Mouse (Mus musculus) induced T-regulatory cell, adult 2 months (primary cell): ENCODE measurements around the gene Ednra.

Experiments used
- DNase-seq: peaks from one replicate; pipeline ENCODE4 v3.0.0-alpha.2; 2012; ENCODE audit warnings: low read depth

The Ednra gene

GRCm38 (mm10) chr8:77724046-77724930, at the start of gene Ednra:
Gene Ednra, minus strand, starts transcription at chr8:77724464.
- DNase-seq = no peak

GRCm38 (mm10) chr8:77773831-77774230, 49.6 kb upstream of the Ednra start:
- no peak for DNase-seq

GRCm38 (mm10) chr8:77773256-77773655, 49.0 kb upstream of the Ednra start:
- DNase-seq = peak; percentile 5

DNA sequence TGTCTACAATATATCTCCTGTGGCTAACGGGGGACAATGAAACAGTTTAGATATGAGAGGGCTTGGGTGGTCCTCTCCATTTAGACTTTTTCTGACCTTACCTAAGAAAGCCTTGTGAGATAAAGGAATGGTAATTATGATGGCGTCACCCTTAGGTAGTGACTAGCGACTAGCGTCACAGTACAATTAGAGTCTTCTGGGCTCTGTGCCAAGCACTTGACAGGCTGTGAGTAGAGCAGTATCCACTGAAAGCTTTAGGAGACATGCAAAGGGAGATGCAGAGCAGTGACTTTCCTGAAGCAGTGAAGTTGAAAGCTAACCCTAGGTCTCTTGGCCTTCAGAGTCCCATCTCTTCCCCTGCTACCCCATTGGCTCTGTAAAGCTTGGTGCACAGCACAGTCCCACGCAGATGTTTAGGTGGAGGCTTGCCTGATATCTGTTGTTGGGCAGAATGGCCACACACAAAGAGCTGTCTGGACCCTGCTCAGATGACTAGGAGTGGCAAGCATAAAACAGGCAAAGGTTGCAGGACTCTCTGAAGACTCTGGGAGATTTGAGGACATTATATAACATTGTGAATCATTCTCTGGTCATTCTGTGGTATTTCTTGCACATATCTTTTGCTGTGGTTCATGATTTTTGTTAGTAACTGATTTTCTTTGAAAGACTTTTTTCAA, 48.1 kb upstream of the Ednra start:
- DNase-seq = no peak

DNA sequence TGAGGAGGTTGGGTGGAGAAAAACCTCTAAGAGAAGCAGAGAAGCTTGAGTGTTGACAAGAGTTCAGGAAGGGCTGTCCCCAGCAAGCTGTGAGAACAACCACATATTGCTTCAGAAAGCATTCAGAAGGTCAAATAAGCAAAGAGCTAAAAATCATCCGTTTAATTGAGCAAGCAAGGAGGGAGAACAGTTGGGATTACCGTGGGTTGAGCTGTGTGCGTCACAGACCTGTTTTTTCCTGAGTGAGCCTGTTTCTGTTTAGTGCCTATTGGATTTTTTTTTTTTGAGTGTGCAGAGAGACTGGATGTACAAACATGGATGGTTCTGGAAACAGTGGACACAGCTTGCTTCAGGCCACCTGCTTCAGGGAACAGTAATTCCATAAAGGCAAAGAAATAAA, 46.7 kb upstream of the Ednra start:
- no peak for DNase-seq

- DNase-seq = no peak
Measured at GRCm38 (mm10) chr8:77768916-77769315, 44.7 kb upstream of the Ednra start.

DNA sequence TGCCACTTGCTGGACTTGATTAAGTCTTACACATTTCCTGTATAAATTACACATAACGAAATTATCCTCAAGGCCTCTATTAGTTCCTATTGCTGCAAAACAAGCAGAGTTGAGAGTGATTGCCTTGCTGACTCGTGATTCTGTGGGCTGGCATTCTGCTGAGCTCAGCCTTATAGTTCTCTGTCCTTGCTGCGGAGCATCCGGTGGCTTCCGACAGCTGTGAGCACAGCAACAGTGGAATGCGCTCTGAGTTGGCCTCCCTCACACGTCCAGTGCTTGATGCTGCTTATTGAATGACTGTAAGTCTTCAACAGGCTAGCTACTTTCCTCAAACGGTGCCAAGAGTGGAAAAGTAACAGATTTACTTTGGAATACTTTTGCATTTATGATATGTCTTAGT, 40.0 kb upstream of the Ednra start:
- no peak for DNase-seq

DNA sequence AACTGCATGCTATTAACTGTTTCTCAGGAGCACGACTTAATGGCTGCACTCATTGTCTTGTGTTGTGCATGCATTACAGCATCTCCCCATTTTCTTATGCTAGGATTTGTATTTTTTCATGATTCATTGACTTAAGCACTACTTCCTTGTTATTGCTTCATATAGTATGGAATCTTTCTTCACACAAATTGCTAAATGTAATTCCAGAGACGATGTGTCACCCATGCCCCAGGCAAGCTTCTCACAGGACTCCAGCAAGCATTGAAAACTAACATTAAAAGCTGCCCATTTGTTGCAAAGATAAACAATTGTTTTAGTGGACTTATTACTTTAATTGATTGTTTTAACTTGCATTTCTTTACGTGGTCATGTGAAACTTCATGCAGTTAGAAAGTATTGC, 38.7 kb upstream of the Ednra start:
- DNase-seq = no peak

DNA sequence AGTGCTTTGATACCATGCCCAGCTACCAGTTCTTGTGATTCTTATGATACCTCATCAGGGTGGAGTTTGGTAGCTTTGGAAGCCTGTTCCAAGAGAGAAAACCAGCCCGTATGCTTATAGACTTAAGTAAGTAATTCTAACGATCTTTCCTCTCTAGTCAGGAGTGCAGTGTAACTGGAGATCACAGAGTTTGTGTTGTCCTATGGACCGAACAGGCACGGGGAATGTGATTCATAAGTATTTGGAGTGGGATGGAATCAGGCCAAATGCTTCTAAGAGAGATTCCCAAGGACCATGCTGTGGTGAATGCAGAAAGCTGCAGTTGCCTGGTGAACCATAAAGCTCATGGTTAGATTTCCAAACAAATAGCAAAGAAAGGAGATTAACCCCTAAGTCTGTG, 31.2 kb upstream of the Ednra start:
- DNase-seq = no peak

DNA sequence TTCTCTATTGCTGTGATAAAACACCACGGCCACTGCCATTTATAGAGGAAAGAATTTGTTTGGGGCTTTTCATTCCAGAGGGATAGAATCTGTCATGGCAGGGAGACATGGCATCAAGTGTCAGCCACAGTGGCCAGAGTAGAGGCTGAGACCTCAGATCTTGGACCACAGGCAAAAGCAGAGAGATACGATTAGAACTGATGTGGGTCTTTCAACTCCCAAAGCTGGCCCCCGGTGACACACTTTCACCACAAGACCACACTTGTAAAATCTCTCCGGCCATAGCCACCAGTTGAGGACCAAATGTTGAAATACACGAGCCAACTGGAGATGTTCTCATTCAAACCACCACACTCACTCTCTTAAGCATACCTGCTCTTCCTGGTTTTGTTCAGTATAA, 29.5 kb upstream of the Ednra start:
- DNase-seq = no peak

- no peak for DNase-seq
Measured at GRCm38 (mm10) chr8:77752041-77752440, 27.8 kb upstream of the Ednra start.

- no peak for DNase-seq
Measured at GRCm38 (mm10) chr8:77750407-77750806, 26.1 kb upstream of the Ednra start.

- DNase-seq = no peak
Measured at GRCm38 (mm10) chr8:77744476-77744875, 20.2 kb upstream of the Ednra start.

DNA sequence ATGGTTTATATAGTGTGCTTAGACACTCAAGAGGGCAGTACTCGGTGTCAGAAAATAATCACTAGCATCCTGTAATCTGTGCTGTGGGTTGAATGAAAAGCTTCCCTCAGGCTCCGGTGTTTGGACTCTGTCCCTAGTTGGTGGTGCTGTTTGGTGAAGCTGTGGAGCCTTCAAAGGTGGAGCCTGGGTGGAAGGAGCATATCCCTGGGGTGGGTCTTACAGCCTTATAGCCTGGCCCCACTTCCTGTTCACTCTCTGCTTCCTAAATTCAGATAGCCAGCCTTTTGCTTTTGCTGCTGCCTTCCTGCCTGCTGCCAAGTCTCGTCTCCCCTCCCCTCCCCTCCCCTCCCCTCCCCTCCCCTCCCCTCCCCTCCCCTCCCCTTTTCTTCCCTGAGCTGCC, 18.1 kb upstream of the Ednra start:
- DNase-seq = no peak

DNA sequence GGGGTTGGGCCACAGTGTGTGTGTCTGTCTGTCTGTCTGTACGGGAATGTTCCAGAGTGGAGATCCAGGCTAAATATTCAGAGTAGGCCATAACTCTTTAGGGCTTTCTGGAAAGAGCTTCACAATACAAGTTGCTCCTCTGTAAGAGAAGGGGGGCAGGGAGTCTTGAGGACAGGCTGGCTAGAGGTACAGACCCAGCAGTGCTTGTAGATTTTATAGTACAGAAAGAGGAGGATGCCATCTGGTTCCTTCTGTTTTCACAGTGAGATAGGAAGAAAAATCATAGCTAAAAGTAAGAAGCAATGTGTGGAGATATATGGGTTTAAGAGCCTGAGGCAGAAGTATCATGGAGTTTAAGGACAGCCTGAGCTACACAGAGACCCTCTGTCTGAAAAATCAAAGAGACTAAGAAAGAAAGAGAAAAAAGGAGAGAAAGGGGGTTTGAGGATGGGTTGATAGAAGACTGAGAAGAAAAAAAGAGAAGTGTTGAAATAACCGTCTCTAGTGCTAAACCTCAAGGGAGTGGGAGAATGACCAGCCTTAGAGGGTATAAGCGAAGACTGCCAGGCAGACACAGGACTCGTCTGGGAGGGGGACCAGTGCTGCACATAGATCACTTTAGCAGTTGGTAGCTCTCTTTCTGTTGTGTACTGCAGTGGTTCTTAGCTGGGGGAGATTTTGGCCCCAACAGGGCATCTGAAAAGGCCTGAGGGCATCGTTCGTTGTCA, 16.9 kb upstream of the Ednra start:
- no peak for DNase-seq

- DNase-seq = no peak
Measured at GRCm38 (mm10) chr8:77738419-77738818, 14.2 kb upstream of the Ednra start.

DNA sequence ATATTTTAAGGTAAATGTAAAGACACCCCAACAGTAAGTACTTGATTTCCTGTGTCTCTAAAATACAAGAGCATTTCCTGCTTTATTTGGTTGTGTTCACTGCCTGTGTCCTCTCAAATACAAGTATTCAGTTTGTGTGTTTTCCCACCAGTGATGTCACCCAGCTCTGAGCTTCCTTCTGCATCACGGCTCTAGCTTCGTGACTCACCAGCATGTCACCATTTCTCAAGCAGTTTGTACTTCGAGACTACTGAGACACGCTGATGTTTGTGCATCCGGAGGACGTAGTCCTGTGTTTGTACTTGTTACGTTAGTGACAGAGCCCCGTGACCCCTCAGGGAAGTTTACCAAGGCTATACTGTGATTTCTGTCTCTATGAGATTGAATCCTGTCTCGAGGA, 13.1 kb upstream of the Ednra start:
- DNase-seq = no peak

DNA sequence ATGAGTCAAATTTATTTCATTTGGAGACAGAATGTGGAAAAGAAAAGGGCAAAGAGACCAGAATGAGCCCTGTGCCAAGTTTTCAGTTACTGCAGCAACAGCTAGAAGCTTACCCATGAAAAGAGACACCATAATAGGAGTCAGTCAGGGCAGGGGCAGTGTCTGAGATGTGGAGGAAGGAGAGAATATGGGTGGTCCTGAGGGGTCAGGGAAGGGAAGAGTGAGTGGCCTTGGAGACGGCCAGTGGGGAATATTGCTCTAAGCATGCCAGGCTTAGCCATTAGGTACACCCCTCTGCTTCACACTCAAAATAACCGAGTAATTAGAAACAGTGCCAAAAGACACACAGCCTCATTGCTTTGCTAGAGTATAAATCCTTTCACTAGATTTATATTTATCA, 9.5 kb upstream of the Ednra start:
- no peak for DNase-seq

DNA sequence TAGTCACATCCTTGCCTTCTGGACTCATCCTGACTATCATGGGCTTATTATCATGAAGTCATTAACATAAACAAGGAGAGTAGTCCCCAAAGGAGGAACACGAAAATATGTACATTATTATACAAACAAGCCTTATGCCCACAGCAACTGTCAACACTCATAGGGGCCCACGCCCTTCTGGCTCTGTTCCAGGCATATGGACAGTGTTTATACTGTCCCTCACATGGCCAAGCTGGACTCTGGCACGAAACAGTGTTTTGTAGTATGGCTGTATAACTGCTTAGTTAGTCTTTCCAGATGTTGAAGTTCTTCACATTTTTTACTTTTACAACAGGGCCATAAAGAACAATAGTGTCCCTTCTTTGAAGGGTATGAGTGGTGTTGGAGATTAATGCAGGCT, 8.7 kb upstream of the Ednra start:
- no peak for DNase-seq

- DNase-seq = no peak
Measured at GRCm38 (mm10) chr8:77725406-77725805, 1.1 kb upstream of the Ednra start.

- DNase-seq = no peak
Measured at GRCm38 (mm10) chr8:77723534-77724045, 674 bp downstream of the Ednra start.

DNA sequence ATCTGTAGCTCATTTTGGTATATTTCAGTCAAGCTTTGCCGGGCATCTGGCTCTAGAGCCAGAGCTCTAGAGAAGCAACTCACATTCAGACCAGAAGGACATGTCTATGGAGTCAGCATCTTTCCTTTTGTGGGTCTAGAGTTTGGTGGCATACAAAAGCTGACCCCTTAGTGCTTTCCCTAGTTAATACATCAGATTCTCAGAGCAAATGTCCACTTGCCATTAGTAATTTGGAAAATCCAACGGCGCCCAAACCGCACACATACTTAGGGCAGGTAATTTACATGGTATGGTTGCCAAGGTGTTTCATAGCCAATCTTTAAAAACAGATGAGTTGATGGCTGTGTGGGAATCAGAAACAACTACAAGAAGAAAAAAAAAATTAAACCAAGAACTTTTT, 1.2 kb downstream of the Ednra start:
- DNase-seq = no peak

DNA sequence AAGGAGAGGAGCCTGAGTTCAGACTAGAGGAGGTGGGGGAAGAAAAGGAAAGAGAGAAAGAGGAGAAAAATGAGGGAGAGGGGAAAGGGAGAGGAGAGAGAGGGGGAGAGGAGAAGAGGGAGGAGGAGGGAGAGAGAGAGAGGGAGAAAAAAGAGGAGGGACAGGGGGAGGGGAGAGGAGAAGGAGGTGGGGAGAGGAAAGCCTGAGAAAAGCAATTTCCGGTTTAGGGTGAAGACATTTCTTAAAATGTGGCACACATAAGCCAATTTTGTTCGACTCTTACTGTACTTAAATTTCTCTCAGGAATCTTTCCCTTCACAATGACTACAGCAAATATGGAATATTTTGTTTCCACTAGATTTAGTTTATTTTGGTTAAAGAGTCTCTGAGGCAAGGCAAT, 5.3 kb downstream of the Ednra start:
- DNase-seq = no peak
